Mouse (Mus musculus): ENCODE data around the gene Zfp687. TPM values are rescaled to one million over a fixed set of nuclear protein-coding genes. Genes with fewer than 3 reads are reported as not detected.

Gene Zfp687
- polyA plus RNA-seq, 1 experiment from 2014 or later = 25.1 TPM

DNA sequence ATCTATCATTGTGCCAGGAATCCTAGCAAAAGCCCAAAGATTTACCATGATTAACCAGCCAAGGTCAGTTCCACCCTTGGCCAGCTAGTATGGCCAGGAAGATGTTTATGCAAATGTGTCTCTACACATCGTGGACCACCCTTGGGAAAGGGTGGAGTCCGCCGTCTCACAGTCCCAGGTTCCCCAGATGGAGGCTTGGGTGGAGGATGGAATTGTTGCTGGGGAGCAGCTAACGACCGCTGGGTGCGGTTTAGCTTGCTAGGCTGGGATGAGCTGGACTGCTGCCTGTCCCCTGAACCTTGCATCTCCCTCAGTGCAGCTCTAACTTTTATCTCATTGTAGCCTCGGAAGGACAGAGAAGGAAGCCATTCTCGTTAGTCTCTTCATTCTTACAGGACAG, 55.4 kb downstream of the Zfp687 start:
- no peaks in the 10 kb centered on the region for H3K27me3 ChIP-seq
- H3K9ac ChIP-seq = no peak overlapping the region
- no peak overlapping the region for H3K4me3 ChIP-seq
- WGBS = 61% methylated on average over 8 of the region's 8 CpGs
- no peaks in the 10 kb centered on the region for H3K9me3 ChIP-seq
- no peak for ATAC-seq (ENCODE audit: insufficient number of reproducible peaks, insufficient read depth, low FRiP score, low TSS enrichment, low read depth)
- no peak overlapping the region for H3K4me2 ChIP-seq
- H3K36me3 ChIP-seq = peaks cover 42% of the 10 kb centered on the region
- H3K27ac ChIP-seq = no peak overlapping the region
- H3K4me1 ChIP-seq = peaks cover 12% of the 10 kb centered on the region

DNA sequence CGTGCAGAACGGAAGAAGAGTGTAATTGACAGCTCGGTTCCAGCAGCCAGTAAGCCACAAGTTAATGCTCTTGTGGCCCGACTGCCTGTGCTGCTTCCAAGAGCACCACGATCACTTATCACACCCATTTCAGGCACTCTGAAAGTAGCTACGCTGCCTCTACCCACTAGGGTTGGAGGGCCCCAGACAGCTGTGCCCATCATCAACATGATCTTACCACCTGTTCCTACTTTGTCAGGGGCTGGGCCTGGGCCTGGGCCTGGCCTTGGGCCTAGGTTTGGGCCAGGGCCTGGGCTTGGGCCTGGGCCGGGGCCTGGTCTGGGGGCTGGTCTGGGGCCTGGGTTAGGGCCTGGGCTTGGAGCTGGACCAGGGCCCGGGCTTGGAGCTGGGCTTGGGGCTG, 57.0 kb downstream of the Zfp687 start:
- Histone ChIP-seq H3K36me3 (peaks cover 42% of the 10 kb centered on the region), H3K27me3 (no peaks in the 10 kb centered on the region), H3K9me3 (no peaks in the 10 kb centered on the region), H3K4me2 (no peak overlapping the region), H3K4me3 (no peak overlapping the region), H3K4me1 (peaks cover 14% of the 10 kb centered on the region), H3K27ac (no peak overlapping the region), H3K9ac (no peak overlapping the region)
- no peak for ATAC-seq (ENCODE audit: insufficient number of reproducible peaks, insufficient read depth, low FRiP score, low TSS enrichment, low read depth)
- 90% methylated on average over 8 of the region's 8 CpGs for WGBS

Small RNA genes lying within 50 kb of the gene (microRNA-seq; reads per million reads assigned to microRNA genes)
- gene Mir7013 = not detected

Other genes with a start within 250 kb of the Zfp687 start
- gene Cgn, start 229.0 kb downstream of the Zfp687 start, polyA plus RNA-seq (2015; fragmentation: Nextera tagmentation; extraction: Ambion mirVana) = 7.2 and 9.7 TPM in 2 replicates
- gene Pogz, start 177.9 kb downstream of the Zfp687 start, polyA plus RNA-seq (2015; fragmentation: Nextera tagmentation; extraction: Ambion mirVana) = 22.9 and 23.3 TPM in 2 replicates
- gene Psmb4, start 128.5 kb downstream of the Zfp687 start, polyA plus RNA-seq (2015; fragmentation: Nextera tagmentation; extraction: Ambion mirVana) = 348 and 379 TPM in 2 replicates
- 18.9 and 25.2 TPM in 2 replicates for gene Selenbp1, start 82.4 kb downstream of the Zfp687 start, polyA plus RNA-seq (2015; fragmentation: Nextera tagmentation; extraction: Ambion mirVana)
- 10.8 and 11.3 TPM in 2 replicates for gene Rfx5, start 61.4 kb downstream of the Zfp687 start, polyA plus RNA-seq (2015; fragmentation: Nextera tagmentation; extraction: Ambion mirVana)
- 23.4 and 26.5 TPM in 2 replicates for gene Pi4kb, start 40.7 kb downstream of the Zfp687 start, polyA plus RNA-seq (2015; fragmentation: Nextera tagmentation; extraction: Ambion mirVana)
- 286 and 293 TPM in 2 replicates for gene Psmd4, start 27.2 kb upstream of the Zfp687 start, polyA plus RNA-seq (2015; fragmentation: Nextera tagmentation; extraction: Ambion mirVana)
- 23.8 and 26.3 TPM in 2 replicates for gene Pip5k1a, start 91.5 kb upstream of the Zfp687 start, polyA plus RNA-seq (2015; fragmentation: Nextera tagmentation; extraction: Ambion mirVana)
- gene Vps72, start 95.6 kb upstream of the Zfp687 start, polyA plus RNA-seq (2015; fragmentation: Nextera tagmentation; extraction: Ambion mirVana) = 185 and 213 TPM in 2 replicates
- 0.65 and 0.69 TPM in 2 replicates for gene Tmod4, start 109.0 kb upstream of the Zfp687 start, polyA plus RNA-seq (2015; fragmentation: Nextera tagmentation; extraction: Ambion mirVana)
- 75.2 and 81.8 TPM in 2 replicates for gene Scnm1, start 118.6 kb upstream of the Zfp687 start, polyA plus RNA-seq (2015; fragmentation: Nextera tagmentation; extraction: Ambion mirVana)
- gene Lysmd1, start 118.6 kb upstream of the Zfp687 start, polyA plus RNA-seq (2015; fragmentation: Nextera tagmentation; extraction: Ambion mirVana) = 17.0 and 19.3 TPM in 2 replicates
- gene Tnfaip8l2, start 126.9 kb upstream of the Zfp687 start, polyA plus RNA-seq (2015; fragmentation: Nextera tagmentation; extraction: Ambion mirVana) = 2.7 and 4.7 TPM in 2 replicates
- 9.4 and 10.1 TPM in 2 replicates for gene Sema6c, start 145.0 kb upstream of the Zfp687 start, polyA plus RNA-seq (2015; fragmentation: Nextera tagmentation; extraction: Ambion mirVana)
- gene Gabpb2, start 202.5 kb upstream of the Zfp687 start, polyA plus RNA-seq (2015; fragmentation: Nextera tagmentation; extraction: Ambion mirVana) = 13.9 and 14.2 TPM in 2 replicates
- 89.6 and 91.2 TPM in 2 replicates for gene Cdc42se1, start 213.3 kb upstream of the Zfp687 start, polyA plus RNA-seq (2015; fragmentation: Nextera tagmentation; extraction: Ambion mirVana)
- gene Mllt11, start 216.7 kb upstream of the Zfp687 start, polyA plus RNA-seq (2015; fragmentation: Nextera tagmentation; extraction: Ambion mirVana) = 18.8 and 20.3 TPM in 2 replicates
- 0.46 and 0.61 TPM in 2 replicates for gene Gm128, start 226.2 kb upstream of the Zfp687 start, polyA plus RNA-seq (2015; fragmentation: Nextera tagmentation; extraction: Ambion mirVana)
- gene Bnipl, start 235.7 kb upstream of the Zfp687 start, polyA plus RNA-seq (2015; fragmentation: Nextera tagmentation; extraction: Ambion mirVana) = 4.9 and 6.2 TPM in 2 replicates

All from embryonic facial prominence, embryonic 13.5 days (tissue).